17 mouse cellular contexts compared by ENCODE assay signal in genomic region chr6:118520668-118521067, GRCm38 (mm10).
"Had no signal": no experiment of that assay in that cellular context is flagged by ENCODE, and none has a peak within 500 bp of the region (broad histone marks: within the 10 kb centered on the region; RNA-seq: fewer than 3 reads in every experiment).

No protein-coding gene starts in this region.

- H3K27me3 ChIP-seq: limb, embryonic 13.5 days; liver, embryonic 13.5 days; stomach, embryonic 15.5 days had no signal

- H3K4me3 ChIP-seq: layer of hippocampus, adult 2 months; limb, embryonic 13.5 days; liver, embryonic 13.5 days; stomach, embryonic 15.5 days had no signal

- DNase-seq: kidney, adult 2 months; kidney, postnatal 25 days; left cerebral cortex, postnatal 4 days; liver, embryonic 13.5 days; lung, adult 2 months; lung, postnatal 14 days; lung, postnatal 4 days; midbrain, embryonic 14.5 days; right cerebral cortex, postnatal 25 days; spleen, adult 18-20 months; thymus, adult 18-20 months; thymus, postnatal 36 days had no signal

- H3K4me2 ChIP-seq: limb, embryonic 13.5 days; liver, embryonic 13.5 days; midbrain, embryonic 11.5 days; stomach, embryonic 15.5 days had no signal

- H3K9ac ChIP-seq: limb, embryonic 13.5 days; liver, embryonic 13.5 days; stomach, embryonic 15.5 days had no signal

- H3K27ac ChIP-seq: kidney, postnatal 0 days; layer of hippocampus, adult 2 months; limb, embryonic 13.5 days; liver, embryonic 13.5 days; stomach, embryonic 15.5 days had no signal

- H3K9me3 ChIP-seq: limb, embryonic 13.5 days; liver, embryonic 13.5 days; stomach, embryonic 15.5 days had no signal

- H3K4me1 ChIP-seq: limb, embryonic 13.5 days; liver, embryonic 13.5 days; stomach, embryonic 15.5 days had no signal
